Mouse (Mus musculus): ENCODE results near the gene Lmx1a. TPM values are rescaled to one million over a fixed set of nuclear protein-coding genes. Genes with fewer than 3 reads are reported as not detected.

Gene Lmx1a
- polyA plus RNA-seq, 1 experiment from 2014 or later: 16.3 TPM

GRCm38 (mm10) chr1:167802510-167803271 lies 113.7 kb downstream of the Lmx1a start:
- under 1% methylated on average over 59 of the region's 59 CpGs for WGBS
- peak; percentile 83 for ATAC-seq (ENCODE audit: low FRiP score)
- peaks cover 32% of the 10 kb centered on the region for H3K27me3 ChIP-seq

GRCm38 (mm10) chr1:167803351-167803981 lies 114.4 kb downstream of the Lmx1a start:
- Histone ChIP-seq H3K4me1 (peaks cover 17% of the 10 kb centered on the region), H3K27ac (peak overlapping the region; percentile 83), H3K36me3 (no peaks in the 10 kb centered on the region), H3K4me2 (replicated peaks) (peak overlapping the region; percentile 71), H3K4me3 (peak overlapping the region; percentile 52), H3K9me3 (replicated peaks) (no peaks in the 10 kb centered on the region), H3K9ac (peak overlapping the region; percentile 59), H3K27me3 (peaks cover 32% of the 10 kb centered on the region)
- ATAC-seq (ENCODE audit: low FRiP score): no peak
- WGBS: 12% methylated on average over 10 of the region's 10 CpGs

More at GRCm38 (mm10) chr1:167802510-167803271, 113.7 kb downstream of the Lmx1a start:
- Histone ChIP-seq H3K36me3 (no peaks in the 10 kb centered on the region), H3K9ac (peak overlapping the region; percentile 59), H3K4me3 (peak overlapping the region; percentile 52), H3K4me1 (peaks cover 17% of the 10 kb centered on the region), H3K4me2 (replicated peaks) (peak overlapping the region; percentile 71), H3K27ac (peak overlapping the region; percentile 83), H3K9me3 (replicated peaks) (no peaks in the 10 kb centered on the region)

- H3K4me1 ChIP-seq: peaks cover 17% of the 10 kb centered on the region
- H3K9me3 ChIP-seq (replicated peaks): no peaks in the 10 kb centered on the region
- H3K36me3 ChIP-seq: no peaks in the 10 kb centered on the region
- no peak for ATAC-seq (ENCODE audit: low FRiP score)
- H3K27ac ChIP-seq: no peak overlapping the region
- H3K4me3 ChIP-seq: no peak overlapping the region
- H3K9ac ChIP-seq: no peak overlapping the region
- H3K27me3 ChIP-seq: peaks cover 30% of the 10 kb centered on the region
- 60% methylated on average over 7 of the region's 7 CpGs for WGBS
- no peak overlapping the region for H3K4me2 ChIP-seq (replicated peaks)
Measured at GRCm38 (mm10) chr1:167804836-167805235, 115.8 kb downstream of the Lmx1a start.

GRCm38 (mm10) chr1:167811141-167811540 lies 122.1 kb downstream of the Lmx1a start:
- no peak overlapping the region for H3K9ac ChIP-seq
- H3K27me3 ChIP-seq: peaks cover 4% of the 10 kb centered on the region; the same call in 1 of the 2 replicates
- no peaks in the 10 kb centered on the region for H3K4me1 ChIP-seq
- ATAC-seq (ENCODE audit: low FRiP score): no peak
- H3K4me3 ChIP-seq: no peak overlapping the region
- no peaks in the 10 kb centered on the region for H3K9me3 ChIP-seq (replicated peaks)
- H3K36me3 ChIP-seq: no peaks in the 10 kb centered on the region
- no peak overlapping the region for H3K4me2 ChIP-seq (replicated peaks)
- WGBS: 89% methylated on average over 4 of the region's 4 CpGs
- H3K27ac ChIP-seq: no peak overlapping the region

- H3K4me3 ChIP-seq: no peak overlapping the region
- H3K27me3 ChIP-seq: no peaks in the 10 kb centered on the region
- no peak overlapping the region for H3K9ac ChIP-seq
- H3K27ac ChIP-seq: no peak overlapping the region
- H3K9me3 ChIP-seq (replicated peaks): no peaks in the 10 kb centered on the region
- H3K4me1 ChIP-seq: peaks cover 6% of the 10 kb centered on the region
- 76% methylated on average over 4 of the region's 4 CpGs for WGBS
- no peaks in the 10 kb centered on the region for H3K36me3 ChIP-seq
- no peak for ATAC-seq (ENCODE audit: low FRiP score)
- no peak overlapping the region for H3K4me2 ChIP-seq (replicated peaks)
Measured at GRCm38 (mm10) chr1:167815166-167815565, 126.1 kb downstream of the Lmx1a start.

GRCm38 (mm10) chr1:167817028-167817427 lies 128.0 kb downstream of the Lmx1a start:
- Histone ChIP-seq H3K4me2 (replicated peaks) (no peak overlapping the region), H3K9ac (no peak overlapping the region), H3K4me3 (no peak overlapping the region), H3K27ac (no peak overlapping the region), H3K4me1 (peaks cover 6% of the 10 kb centered on the region), H3K36me3 (no peaks in the 10 kb centered on the region), H3K27me3 (no peaks in the 10 kb centered on the region), H3K9me3 (replicated peaks) (no peaks in the 10 kb centered on the region)
- ATAC-seq (ENCODE audit: low FRiP score): no peak
- WGBS: 69% methylated on average over 6 of the region's 6 CpGs

- ATAC-seq (ENCODE audit: low FRiP score): no peak
- Histone ChIP-seq H3K27ac (no peak overlapping the region), H3K9ac (no peak overlapping the region), H3K36me3 (no peaks in the 10 kb centered on the region), H3K4me1 (peaks cover 6% of the 10 kb centered on the region), H3K27me3 (no peaks in the 10 kb centered on the region), H3K9me3 (replicated peaks) (no peaks in the 10 kb centered on the region), H3K4me3 (no peak overlapping the region), H3K4me2 (replicated peaks) (no peak overlapping the region)
- 14% methylated on average over 1 of the region's 1 CpGs for WGBS
Measured at GRCm38 (mm10) chr1:167817616-167818015, 128.6 kb downstream of the Lmx1a start.

- Histone ChIP-seq H3K9me3 (replicated peaks) (no peaks in the 10 kb centered on the region), H3K27me3 (no peaks in the 10 kb centered on the region), H3K4me2 (replicated peaks) (no peak overlapping the region), H3K27ac (no peak overlapping the region), H3K4me3 (no peak overlapping the region), H3K9ac (no peak overlapping the region), H3K4me1 (peaks cover 6% of the 10 kb centered on the region), H3K36me3 (no peaks in the 10 kb centered on the region)
- 89% methylated on average over 6 of the region's 6 CpGs for WGBS
- ATAC-seq (ENCODE audit: low FRiP score): no peak
Measured at GRCm38 (mm10) chr1:167820031-167820430, 131.0 kb downstream of the Lmx1a start.

GRCm38 (mm10) chr1:167821125-167821524 lies 132.1 kb downstream of the Lmx1a start:
- 30% methylated on average over 1 of the region's 1 CpGs for WGBS
- ATAC-seq (ENCODE audit: low FRiP score): no peak
- H3K4me1 ChIP-seq: peaks cover 6% of the 10 kb centered on the region

GRCm38 (mm10) chr1:167830291-167830690 lies 141.3 kb downstream of the Lmx1a start:
- ATAC-seq (ENCODE audit: low FRiP score): no peak
- Histone ChIP-seq H3K36me3 (no peaks in the 10 kb centered on the region), H3K27ac (no peak overlapping the region), H3K27me3 (no peaks in the 10 kb centered on the region), H3K4me1 (no peaks in the 10 kb centered on the region), H3K9me3 (replicated peaks) (no peaks in the 10 kb centered on the region), H3K9ac (no peak overlapping the region), H3K4me2 (replicated peaks) (no peak overlapping the region), H3K4me3 (no peak overlapping the region)
- WGBS: 85% methylated on average over 7 of the region's 7 CpGs

More at GRCm38 (mm10) chr1:167821125-167821524, 132.1 kb downstream of the Lmx1a start:
- no peaks in the 10 kb centered on the region for H3K9me3 ChIP-seq (replicated peaks)
- H3K9ac ChIP-seq: no peak overlapping the region
- H3K27ac ChIP-seq: no peak overlapping the region
- H3K4me3 ChIP-seq: no peak overlapping the region
- no peak overlapping the region for H3K4me2 ChIP-seq (replicated peaks)
- no peaks in the 10 kb centered on the region for H3K36me3 ChIP-seq
- H3K27me3 ChIP-seq: no peaks in the 10 kb centered on the region

- Histone ChIP-seq H3K4me2 (replicated peaks) (no peak overlapping the region), H3K27me3 (no peaks in the 10 kb centered on the region), H3K4me3 (no peak overlapping the region), H3K36me3 (no peaks in the 10 kb centered on the region), H3K9ac (no peak overlapping the region), H3K27ac (no peak overlapping the region), H3K4me1 (no peaks in the 10 kb centered on the region), H3K9me3 (replicated peaks) (no peaks in the 10 kb centered on the region)
- no peak for ATAC-seq (ENCODE audit: low FRiP score)
- 93% methylated on average over 3 of the region's 3 CpGs for WGBS
Measured at GRCm38 (mm10) chr1:167831601-167832000, 142.6 kb downstream of the Lmx1a start.

GRCm38 (mm10) chr1:167854801-167855200 lies 165.8 kb downstream of the Lmx1a start:
- Histone ChIP-seq H3K27ac (no peak overlapping the region), H3K9me3 (replicated peaks) (no peaks in the 10 kb centered on the region), H3K9ac (no peak overlapping the region), H3K36me3 (no peaks in the 10 kb centered on the region), H3K27me3 (no peaks in the 10 kb centered on the region), H3K4me2 (replicated peaks) (no peak overlapping the region), H3K4me1 (no peaks in the 10 kb centered on the region), H3K4me3 (no peak overlapping the region)
- no peak for ATAC-seq (ENCODE audit: low FRiP score)
- WGBS: 49% methylated on average over 4 of the region's 4 CpGs

Data from hindbrain, embryonic 12.5 days (tissue).